Comparison of ENCODE assay signal across 23 mouse cellular contexts in the genomic region with DNA sequence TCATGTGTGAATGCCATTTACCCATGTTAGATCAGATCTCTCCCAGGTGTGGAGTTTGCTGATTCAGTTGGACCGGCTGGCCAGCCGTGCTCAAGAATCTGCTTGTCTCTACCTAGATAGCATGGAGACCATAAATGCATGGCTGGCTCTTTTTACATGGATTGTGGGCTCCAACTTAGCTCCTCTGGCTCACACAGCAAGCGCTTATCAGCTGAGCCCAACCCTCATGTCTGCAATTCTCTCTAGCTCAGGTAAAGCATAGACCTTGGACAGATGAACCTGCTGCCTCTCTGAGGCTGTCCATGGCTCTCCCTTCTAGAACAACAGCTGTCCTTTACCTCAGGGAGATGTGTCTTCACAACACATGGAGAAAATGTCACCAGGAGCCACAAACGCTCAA.
A peak's percentile ranks its signal among the peaks of the same experiment; 100 is the strongest.
DNase-seq lines count a peak whose midpoint lies in the region; ATAC-seq and TF ChIP-seq lines count a peak whose summit lies in the region.
"Had no signal": no experiment of that assay in that cellular context is flagged by ENCODE, and none has a peak within 500 bp of the region (broad histone marks: within the 10 kb centered on the region; RNA-seq: fewer than 3 reads in every experiment).

No protein-coding gene starts in this region.

- no peaks in the 10 kb centered on the region for H3K9me3 ChIP-seq in intestine, postnatal 0 days (ENCODE audit: control insufficient read depth)
- H3K9me3 ChIP-seq: embryonic facial prominence, embryonic 10.5 days; embryonic facial prominence, embryonic 12.5 days; forebrain, embryonic 13.5 days; forebrain, embryonic 15.5 days; G1E had no signal

- TF ChIP-seq CTCF in intestine, postnatal 0 days (IDR thresholded peaks at IDR 0.05; ENCODE audit: low read depth) = no peak

- H3K36me3 ChIP-seq in intestine, postnatal 0 days (ENCODE audit: control insufficient read depth, insufficient read depth) = no peaks in the 10 kb centered on the region
- H3K36me3 ChIP-seq: embryonic facial prominence, embryonic 10.5 days; embryonic facial prominence, embryonic 12.5 days; forebrain, embryonic 15.5 days; G1E had no signal

- H3K9ac ChIP-seq in intestine, postnatal 0 days (ENCODE audit: low read depth, low read length) = no peak overlapping the region
- H3K9ac ChIP-seq: embryonic facial prominence, embryonic 12.5 days; forebrain, embryonic 13.5 days; forebrain, embryonic 15.5 days had no signal

- H3K4me3 ChIP-seq in intestine, postnatal 0 days (ENCODE audit: low read depth, low read length) = no peak overlapping the region
- H3K4me3 ChIP-seq: embryonic facial prominence, embryonic 10.5 days; embryonic facial prominence, embryonic 12.5 days; forebrain, embryonic 13.5 days; forebrain, embryonic 15.5 days had no signal

- DNase-seq in heart, adult 11 months = peak; percentile 60
- no peak for DNase-seq in heart, postnatal 14 days
- DNase-seq in retina, postnatal 1 day = no peak
- DNase-seq: adrenal gland, adult 8-10 months; adrenal gland, postnatal 14 days; adrenal gland, postnatal 36 days; B cell, adult 2 months; cerebellum, adult 11-12 months; cerebellum, adult 2 months; cerebellum, adult 9-10 months; cerebellum, postnatal 10 days; cerebellum, postnatal 25 days had no signal

- no peak overlapping the region for H3K4me2 ChIP-seq in intestine, postnatal 0 days (replicated peaks; ENCODE audit: low read depth)
- H3K4me2 ChIP-seq: embryonic facial prominence, embryonic 12.5 days; forebrain, embryonic 13.5 days; forebrain, embryonic 15.5 days had no signal

- ATAC-seq in intestine, postnatal 0 days = peak; percentile 76
- ATAC-seq in megakaryocyte-erythroid progenitor cell, adult 5-6 weeks (replicated peaks; ENCODE audit: low FRiP score, low TSS enrichment, poor library complexity, severe bottlenecking) = no peak
- ATAC-seq: activated CD4-positive, CD25-positive, alpha-beta regulatory T cell, adult 4 months; CD4-positive, CD25-positive, alpha-beta regulatory T cell, adult 4 months; forebrain, embryonic 13.5 days; forebrain, embryonic 15.5 days; Patski had no signal

- no peaks in the 10 kb centered on the region for H3K4me1 ChIP-seq in intestine, postnatal 0 days (replicated peaks; ENCODE audit: control insufficient read depth, insufficient read depth, low read length)
- H3K4me1 ChIP-seq: embryonic facial prominence, embryonic 10.5 days; embryonic facial prominence, embryonic 12.5 days; forebrain, embryonic 13.5 days; forebrain, embryonic 15.5 days had no signal

- H3K27ac ChIP-seq in intestine, postnatal 0 days (ENCODE audit: low read depth, low read length) = no peak overlapping the region
- H3K27ac ChIP-seq: embryonic facial prominence, embryonic 10.5 days; embryonic facial prominence, embryonic 12.5 days; forebrain, embryonic 13.5 days; forebrain, embryonic 15.5 days had no signal

- intact Hi-C loops in heart, postnatal 14 days (cut with DNase I) = no loop called here

- WGBS in intestine, postnatal 0 days = 55% methylated on average over 4 of the region's 4 CpGs

- H3K27me3 ChIP-seq in intestine, postnatal 0 days (replicated peaks; ENCODE audit: control insufficient read depth, insufficient read depth, low read length) = no peaks in the 10 kb centered on the region
- H3K27me3 ChIP-seq: CH12.LX; embryonic facial prominence, embryonic 12.5 days; forebrain, embryonic 13.5 days; forebrain, embryonic 15.5 days had no signal
